Mouse (Mus musculus): ENCODE results near the gene Vangl2.

DNA sequence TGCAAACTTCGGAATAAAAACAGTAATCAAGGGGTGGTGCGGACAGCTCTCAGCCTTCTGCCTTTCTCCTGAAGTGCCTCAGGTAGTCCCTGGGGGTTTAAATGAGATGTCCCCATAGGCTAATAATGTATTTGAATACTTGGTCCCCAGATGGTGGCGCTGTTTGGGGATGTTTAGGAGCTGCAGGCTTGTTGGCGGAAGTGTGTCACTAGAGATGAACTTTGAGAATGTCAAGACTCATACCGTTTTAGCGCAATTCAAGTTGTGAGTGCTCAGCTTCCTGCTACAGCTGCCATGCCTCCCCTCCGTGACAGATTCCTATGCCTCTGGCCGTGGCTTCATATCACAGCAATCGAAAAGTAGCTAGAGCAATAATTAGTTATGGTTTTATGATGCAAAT, 52.9 kb downstream of the Vangl2 start:
- TF ChIP-seq ZNF384 (IDR thresholded peaks at IDR 0.05; ENCODE audit: low read depth, low read length) (no peak), MAFK (IDR thresholded peaks at IDR 0.05; ENCODE audit: insufficient read depth, low read depth, low read length) (no peak), HCFC1 (IDR thresholded peaks at IDR 0.05; ENCODE audit: borderline replicate concordance, insufficient read depth, low read length) (no peak), ZC3H11A (IDR thresholded peaks at IDR 0.05; ENCODE audit: borderline replicate concordance, low read depth, low read length) (no peak)
